Mouse (Mus musculus) ES-Bruce4 (cell line): ENCODE results near the gene C87436.

Experiments
- CTCF ChIP-seq: IDR thresholded peaks from one replicate; pipeline ENCODE4 v1.8.1; 2011; ENCODE audit warnings: low read depth, low read length
- EP300 ChIP-seq: IDR thresholded peaks from 2 replicates; pipeline ENCODE4 v1.6.1; 2011; ENCODE audit warnings: low read depth, low read length; ENCODE audit not compliant: insufficient read depth

GRCm38 (mm10) chr6:86456727-86457126 lies 18.6 kb downstream of the C87436 start:
- no peak for TF ChIP-seq CTCF
- no peak for TF ChIP-seq EP300
